Comparison of ENCODE assay signal across 9 mouse cellular contexts in genomic region chr6:128011071-128011477, GRCm38 (mm10).
A peak's percentile ranks its signal among the peaks of the same experiment; 100 is the strongest.
DNase-seq lines count a peak whose midpoint lies in the region; ATAC-seq lines count a peak whose summit lies in the region.
"Had no signal": no experiment of that assay in that cellular context is flagged by ENCODE, and none has a peak within 500 bp of the region (broad histone marks: within the 10 kb centered on the region; RNA-seq: fewer than 3 reads in every experiment).

No protein-coding gene starts in this region.

- no peak overlapping the region for H3K4me2 ChIP-seq in heart, embryonic 14.5 days (ENCODE audit: low read length)
- H3K4me2 ChIP-seq: liver, embryonic 13.5 days had no signal

- WGBS in heart, embryonic 14.5 days = 61% methylated on average over 13 of the region's 13 CpGs

- DNase-seq in cerebellum, adult 11 months = no peak
- DNase-seq in lung, postnatal 10 days = peak; percentile 54
- no peak for DNase-seq in lung, postnatal 36 days
- DNase-seq in lung, postnatal 4 days = peak; percentile 30 to 60
- no peak for DNase-seq in c-Kit-positive CD71-positive TER-119-positive erythroid progenitor cells, embryonic 14.5 days (ENCODE audit: low spot score)
- DNase-seq: liver, embryonic 13.5 days had no signal

- no peak overlapping the region for H3K4me3 ChIP-seq in heart, embryonic 14.5 days (ENCODE audit: control insufficient read depth in 1 of 2, insufficient read depth in 1 of 2, low read depth in 1 of 2, low read length in 2 of 2)
- H3K4me3 ChIP-seq: liver, embryonic 13.5 days had no signal

- no peaks in the 10 kb centered on the region for H3K9me3 ChIP-seq in heart, embryonic 14.5 days (ENCODE audit: control insufficient read depth, low read length)
- H3K9me3 ChIP-seq: liver, embryonic 13.5 days had no signal

- ATAC-seq in cerebellum, adult (ENCODE audit: insufficient number of reproducible peaks, low FRiP score, low TSS enrichment) = peak; percentile 49; the same call in 1 of the 2 replicates
- no peak for ATAC-seq in heart, embryonic 14.5 days (ENCODE audit: insufficient number of reproducible peaks, insufficient read depth, low FRiP score, low read depth)
- no peak for ATAC-seq in CD4-positive, CD25-positive, alpha-beta regulatory T cell, adult 4 months

- peaks cover 58 to 87% of the 10 kb centered on the region in 2 experiments for H3K4me1 ChIP-seq in heart, embryonic 14.5 days (ENCODE audit: control insufficient read depth in 2 of 2, insufficient read depth in 2 of 2, low read length in 2 of 2)

- H3K27ac ChIP-seq in heart, embryonic 14.5 days (replicated peaks in 1 of 2; ENCODE audit: control insufficient read depth in 1 of 2, insufficient read depth in 1 of 2, low read depth in 2 of 2, low read length in 2 of 2) = peak overlapping the region in 1 of 2 experiments; percentile 20; a peak in 2 of 4 replicates
- H3K27ac ChIP-seq: liver, embryonic 13.5 days had no signal

- H3K36me3 ChIP-seq in heart, embryonic 14.5 days (ENCODE audit: control insufficient read depth, insufficient read depth, low read length) = no peaks in the 10 kb centered on the region
- H3K36me3 ChIP-seq: liver, embryonic 13.5 days had no signal

- no peaks in the 10 kb centered on the region for H3K27me3 ChIP-seq in heart, embryonic 14.5 days (ENCODE audit: control insufficient read depth, insufficient read depth, low read length)
- H3K27me3 ChIP-seq: liver, embryonic 13.5 days had no signal

- H3K9ac ChIP-seq in heart, embryonic 14.5 days (ENCODE audit: low read length) = 0 out of 2 replicates have a peak overlapping the region, but pooled peaks have one; percentile 5
- H3K9ac ChIP-seq: liver, embryonic 13.5 days had no signal

Comparison
In these comparisons a context has a peak if more than half of its experiments do, and no peak if none do; other contexts are left out.
1. DNase-seq: peak in lung, postnatal 10 days (single experiment) and lung, postnatal 4 days (2 of 2); none in cerebellum, adult 11 months (single experiment), lung, postnatal 36 days (single experiment) and c-Kit-positive CD71-positive TER-119-positive erythroid progenitor cells, embryonic 14.5 days (single experiment).